Mouse (Mus musculus) G1E (cell line): ENCODE measurements around the gene Arpc5l. TPM values are rescaled to one million over a fixed set of nuclear protein-coding genes. Genes with fewer than 3 reads are reported as not detected.
A peak's percentile ranks its signal among the peaks of the same experiment; 100 is the strongest.
"Not testable (repeated sequence)": the region's sequence is repeated elsewhere in the genome, so short reads cannot be mapped to it uniquely, and the experiment has no call there.

Experiments used
- ATAC-seq: 2 replicates; pipeline ENCODE4 v1.8.0; 2016; ENCODE audit warnings: mild to moderate bottlenecking; ENCODE audit not compliant: insufficient number of reproducible peaks, poor library complexity, low FRiP score, severe bottlenecking; ENCODE audit errors: extremely low read depth
- DNase-seq: peaks from one replicate; pipeline ENCODE4 v3.0.0; 2012; ENCODE audit warnings: low spot score
- H3K27me3 ChIP-seq: 2 replicates; pipeline ENCODE4 v1.6.1; 2012; ENCODE audit warnings: mild to moderate bottlenecking, low read length, inconsistent platforms; ENCODE audit not compliant: insufficient read depth
- H3K36me3 ChIP-seq: replicated peaks from 2 replicates; pipeline ENCODE3; 2012; ENCODE audit warnings: mild to moderate bottlenecking, inconsistent platforms
- H3K4me1 ChIP-seq: 2 replicates; pipeline ENCODE4 v1.6.1; 2012; ENCODE audit warnings: low read depth, low read length, inconsistent platforms, mixed read lengths; ENCODE audit not compliant: insufficient read depth
- H3K4me3 ChIP-seq: 2 replicates; pipeline ENCODE4 v1.5.1; 2012; ENCODE audit warnings: low read depth, mild to moderate bottlenecking, inconsistent platforms, low read length, moderate library complexity, mixed read lengths
- H3K9me3 ChIP-seq: replicated peaks from 2 replicates; pipeline ENCODE4 v1.6.1; 2012; ENCODE audit warnings: inconsistent platforms
- CTCF ChIP-seq: IDR thresholded peaks from 2 replicates; pipeline ENCODE4 v1.5.1; 2012; ENCODE audit warnings: low read depth, low read length, inconsistent platforms, mixed read lengths
- GATA1 ChIP-seq: IDR thresholded peaks from 2 replicates; pipeline ENCODE4 v1.6.1; 2012; ENCODE audit warnings: borderline replicate concordance, low read length, inconsistent platforms, mixed read lengths
- GATA2 ChIP-seq: IDR thresholded peaks from 2 replicates; pipeline ENCODE4 v1.6.1; 2012; ENCODE audit warnings: low read depth, low read length, inconsistent platforms, borderline replicate concordance
- POLR2AphosphoS5 ChIP-seq: IDR thresholded peaks from 2 replicates; pipeline ENCODE4 v1.6.1; 2012; ENCODE audit warnings: low read depth, low read length, inconsistent platforms; ENCODE audit not compliant: insufficient replicate concordance
- TAL1 ChIP-seq: conservative IDR thresholded peaks from 2 replicates; pipeline ENCODE4 v1.6.1; 2012; ENCODE audit warnings: low read depth, low read length, inconsistent platforms, mixed read lengths
- polyA plus RNA-seq: library from polyadenylated mRNA; stranded (reverse); fragments of >175 nt; gene quantifications from 2 replicates; pipeline ENCODE4 v1.2.3, GENCODE M21; 2012
- total RNA-seq, 2 experiments: library from RNA; stranded (forward) in 1 of 2; stranded (reverse) in 1 of 2; fragments of 200-1000 nt in 1 of 2; fragments of >200 nt in 1 of 2; fragmentation: Nextera tagmentation in 1 of 2; gene quantifications; 2 replicates each; pipeline ENCODE4 v1.2.3; 2014 to 2017

Arpc5l gene
- total and polyA plus RNA-seq, 3 experiments: 34.3 to 71.6 (median 59.8) TPM

DNA sequence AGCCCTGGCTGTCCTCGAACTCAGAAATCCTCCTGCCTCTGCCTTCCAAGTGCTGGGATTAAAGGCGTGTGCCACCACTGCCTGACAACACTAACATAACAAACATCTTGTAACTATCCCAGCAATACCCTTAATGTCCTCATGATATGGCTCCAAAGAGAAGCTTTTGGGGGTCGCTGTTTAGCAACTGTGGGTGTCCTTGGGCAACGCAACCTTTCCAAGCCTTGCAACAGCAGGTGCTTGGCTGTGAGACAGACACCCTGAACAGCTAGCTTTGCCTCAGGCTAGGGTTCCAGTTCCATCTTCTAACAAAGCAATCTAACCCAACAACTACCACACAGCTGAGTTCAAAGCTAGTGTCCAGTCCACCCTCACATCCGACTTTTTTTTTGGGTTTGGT is 1.6 kb upstream of the Arpc5l start:
- peak overlapping the region; percentile 92 for H3K4me3 ChIP-seq
- ATAC-seq (no peak), DNase-seq (no peak)
- TF ChIP-seq GATA1 (no peak), GATA2 (no peak), POLR2AphosphoS5 (no peak), TAL1 (no peak), CTCF (no peak)
- no peaks in the 10 kb centered on the region for H3K9me3 ChIP-seq
- H3K36me3 ChIP-seq: peaks cover 59% of the 10 kb centered on the region
- H3K27me3 ChIP-seq: no peaks in the 10 kb centered on the region
- H3K4me1 ChIP-seq: peaks cover 67% of the 10 kb centered on the region

DNA sequence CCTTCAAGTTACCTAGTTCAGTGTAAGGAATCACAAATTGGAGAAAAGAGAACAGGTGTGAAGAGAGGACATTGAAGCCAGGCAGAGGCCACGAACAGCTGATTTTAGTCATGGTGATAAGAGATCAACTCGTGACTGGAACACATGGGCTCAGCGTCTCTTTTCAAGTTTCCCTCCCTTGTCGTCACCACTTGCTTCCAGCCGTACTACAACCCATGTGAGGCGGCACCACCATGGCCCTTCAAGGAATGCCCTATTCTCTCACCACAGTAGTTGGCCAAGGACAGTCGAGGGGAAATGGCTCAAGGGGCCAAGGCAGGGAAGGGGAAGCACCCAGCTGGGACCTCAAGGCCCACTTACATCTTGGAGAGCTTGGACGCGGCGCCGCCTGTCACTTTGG is 776 bp upstream of the Arpc5l start:
- Histone ChIP-seq H3K27me3 (no peaks in the 10 kb centered on the region), H3K4me1 (peaks cover 67% of the 10 kb centered on the region), H3K9me3 (no peaks in the 10 kb centered on the region), H3K36me3 (peaks cover 55% of the 10 kb centered on the region), H3K4me3 (peak overlapping the region; percentile 92)
- ATAC-seq (no peak), DNase-seq (peak; percentile 20)
- no peak for TF ChIP-seq POLR2AphosphoS5
- no peak for TF ChIP-seq CTCF
- no peak for TF ChIP-seq GATA1
- TF ChIP-seq TAL1: no peak
- no peak for TF ChIP-seq GATA2

GRCm38 (mm10) chr2:39005574-39006079 is 479 bp downstream of the Arpc5l start, which contains the start of gene Rpl35:
TSS of gene Rpl35 (minus strand) at chr2:39005624.
- ATAC-seq (no peak), DNase-seq (no peak)
- H3K4me1 ChIP-seq: peaks cover 64% of the 10 kb centered on the region
- H3K9me3 ChIP-seq: no peaks in the 10 kb centered on the region
- no peaks in the 10 kb centered on the region for H3K27me3 ChIP-seq
- H3K36me3 ChIP-seq: peaks cover 53% of the 10 kb centered on the region
- H3K4me3 ChIP-seq: peak within 1 kb of the TSS; percentile 92
- TF ChIP-seq POLR2AphosphoS5: no peak
- no peak for TF ChIP-seq CTCF
- TF ChIP-seq TAL1: no peak
- TF ChIP-seq GATA2: no peak
- TF ChIP-seq GATA1: no peak

- Histone ChIP-seq H3K27me3 (no peaks in the 10 kb centered on the region), H3K9me3 (no peaks in the 10 kb centered on the region), H3K36me3 (peaks cover 53% of the 10 kb centered on the region), H3K4me3 (peak overlapping the region; percentile 92), H3K4me1 (peaks cover 63% of the 10 kb centered on the region)
- TF ChIP-seq CTCF: no peak
- TF ChIP-seq POLR2AphosphoS5: no peak
- DNase-seq (no peak), ATAC-seq (no peak)
These were observed 1.1 kb downstream of the Arpc5l start for GRCm38 (mm10) chr2:39006149-39006730.

DNA sequence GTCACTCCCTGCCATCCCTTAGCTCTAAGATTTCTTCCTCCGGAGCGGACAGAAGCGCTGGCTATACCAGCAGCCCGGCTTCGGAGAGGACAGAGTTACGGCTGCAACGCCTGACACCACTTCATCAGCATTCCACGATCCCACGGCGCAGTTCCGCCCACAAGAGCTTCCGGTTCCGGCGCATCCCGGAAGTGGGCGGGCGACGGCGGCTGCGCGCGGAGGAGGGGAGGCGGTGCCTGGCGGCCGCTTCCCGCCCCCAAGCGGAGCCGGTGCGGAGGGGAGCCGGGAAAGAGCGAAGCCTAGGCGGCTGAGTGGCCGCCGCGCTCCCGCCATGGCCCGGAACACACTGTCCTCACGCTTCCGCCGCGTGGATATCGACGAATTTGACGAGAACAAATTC is 2.7 kb downstream of the Arpc5l start:
- peaks cover 53% of the 10 kb centered on the region for H3K4me1 ChIP-seq
- ATAC-seq (peak; percentile 62), DNase-seq (peak; percentile 94)
- no peaks in the 10 kb centered on the region for H3K9me3 ChIP-seq
- H3K36me3 ChIP-seq: peaks cover 53% of the 10 kb centered on the region
- TF ChIP-seq POLR2AphosphoS5: no peak
- TF ChIP-seq CTCF: no peak
- TF ChIP-seq GATA1: no peak
- TF ChIP-seq GATA2: no peak
- no peak for TF ChIP-seq TAL1
- peak overlapping the region; percentile 93 for H3K4me3 ChIP-seq
- no peaks in the 10 kb centered on the region for H3K27me3 ChIP-seq

GRCm38 (mm10) chr2:39008350-39008851 is 3.3 kb downstream of the Arpc5l start:
- DNase-seq (no peak), ATAC-seq (no peak)
- H3K27me3 ChIP-seq: no peaks in the 10 kb centered on the region
- H3K4me1 ChIP-seq: peaks cover 51% of the 10 kb centered on the region
- H3K36me3 ChIP-seq: peaks cover 53% of the 10 kb centered on the region
- TF ChIP-seq CTCF (no peak), POLR2AphosphoS5 (no peak), TAL1 (no peak), GATA2 (no peak), GATA1 (no peak)
- H3K9me3 ChIP-seq: no peaks in the 10 kb centered on the region
- H3K4me3 ChIP-seq: peak overlapping the region; percentile 93

DNA sequence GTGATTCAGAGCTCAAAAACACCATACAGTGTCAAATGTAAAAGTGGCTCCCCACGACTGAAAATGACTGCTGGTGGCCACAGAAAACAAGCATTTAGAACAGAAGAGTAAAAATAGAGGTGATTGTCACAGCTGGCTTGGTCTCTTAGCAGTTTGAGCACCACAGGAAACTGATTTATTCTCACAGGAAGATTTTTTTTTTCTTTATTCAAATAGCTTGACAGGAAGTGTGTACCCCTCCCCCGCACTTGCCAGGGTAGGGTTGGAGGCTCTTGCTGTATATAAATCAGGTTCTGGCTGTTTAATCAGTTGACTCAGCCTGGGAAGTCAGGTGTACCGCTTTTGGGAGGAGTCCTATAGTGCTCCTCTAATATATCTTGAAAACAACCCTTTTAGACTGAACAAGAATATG is 3.8 kb downstream of the Arpc5l start:
- no peak for TF ChIP-seq GATA1
- TF ChIP-seq POLR2AphosphoS5: no peak
- no peak for TF ChIP-seq CTCF
- no peak for TF ChIP-seq GATA2
- TF ChIP-seq TAL1: no peak
- Histone ChIP-seq H3K4me3 (peak overlapping the region; percentile 93), H3K4me1 (peaks cover 46% of the 10 kb centered on the region), H3K9me3 (no peaks in the 10 kb centered on the region), H3K36me3 (peaks cover 53% of the 10 kb centered on the region), H3K27me3 (no peaks in the 10 kb centered on the region)
- ATAC-seq (no peak), DNase-seq (no peak)

DNA sequence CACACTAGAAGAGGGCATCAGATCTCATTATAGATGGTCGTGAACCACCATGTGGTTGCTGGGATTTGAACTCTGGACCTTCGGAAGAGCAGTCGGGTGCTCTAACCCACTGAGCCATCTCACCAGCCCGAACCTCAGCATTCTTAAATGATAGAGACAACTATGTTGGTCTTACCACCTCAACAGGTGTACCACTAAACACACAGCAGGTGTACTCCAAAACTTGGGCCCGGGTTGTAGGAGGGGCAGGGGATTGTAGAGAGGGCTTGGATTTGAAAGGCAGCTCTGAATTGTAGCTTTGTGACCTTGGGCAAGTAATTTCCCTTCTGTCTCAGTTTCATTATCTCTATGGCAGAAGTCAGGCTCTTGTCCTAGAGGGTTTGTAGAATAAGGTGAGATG is 5.0 kb downstream of the Arpc5l start:
- peaks cover 46% of the 10 kb centered on the region for H3K4me1 ChIP-seq

More for the DNA sequence above, 5.0 kb downstream of the Arpc5l start:
- H3K9me3 ChIP-seq, H3K4me3 ChIP-seq, DNase-seq, ATAC-seq, H3K27me3 ChIP-seq: not testable (repeated sequence)
- H3K36me3 ChIP-seq: peaks cover 59% of the 10 kb centered on the region
